Mouse (Mus musculus): ENCODE data around the gene Lsm7. TPM values are rescaled to one million over a fixed set of nuclear protein-coding genes. Genes with fewer than 3 reads are reported as not detected.

Gene Lsm7
- polyA plus RNA-seq, 1 experiment = 67.0 TPM

DNA sequence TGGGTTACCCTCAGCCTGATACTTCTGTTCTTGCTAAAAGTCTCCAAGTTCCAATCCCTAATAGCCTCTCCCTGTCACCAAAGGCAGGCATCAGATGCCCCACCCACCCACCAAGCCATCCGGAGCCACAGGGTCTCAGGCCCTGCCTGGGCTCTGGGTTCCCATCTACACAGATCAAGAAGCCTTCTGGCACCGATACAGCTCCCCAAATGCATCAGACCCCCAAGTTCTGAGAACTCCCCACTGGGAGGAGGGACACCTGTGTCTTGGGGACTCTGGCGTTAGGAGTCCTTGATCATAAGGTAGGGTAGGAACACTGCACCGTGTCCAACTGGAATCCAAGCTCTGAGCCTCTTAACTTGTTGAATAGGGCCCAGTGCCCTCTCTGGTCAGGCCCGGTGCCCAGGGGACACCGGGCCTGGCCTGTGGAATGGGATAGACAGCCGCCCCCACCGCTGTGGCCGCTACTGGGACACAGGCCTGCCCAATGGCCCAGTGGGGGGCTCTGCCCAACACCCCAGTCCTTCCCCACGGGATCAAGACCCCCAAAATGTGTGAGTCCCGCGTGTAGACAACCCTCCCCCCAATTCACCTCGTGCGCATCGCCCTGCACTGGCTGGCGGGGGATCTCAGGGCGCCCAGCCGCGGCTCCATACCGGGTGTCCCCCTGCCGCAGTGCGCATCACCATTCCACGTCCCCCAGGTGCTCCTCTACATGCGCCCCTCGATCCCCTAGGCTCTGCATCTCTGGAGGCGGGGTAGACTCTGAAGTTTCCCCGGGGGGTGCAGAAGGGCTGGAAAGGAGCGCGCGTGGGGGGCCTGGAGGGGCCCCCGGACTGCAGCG is 11.7 kb downstream of the Lsm7 start:
- TF ChIP-seq POLR2A (IDR thresholded peaks at IDR 0.05; ENCODE audit: control insufficient read depth, low read depth, low read length) (no peak), CTCF (IDR thresholded peaks at IDR 0.05; ENCODE audit: control insufficient read depth, insufficient read depth, insufficient replicate concordance, low read depth, low read length) (no peak)
- Histone ChIP-seq H3K4me3 (ENCODE audit: control insufficient read depth, low read depth, low read length) (no peak overlapping the region; the same call in 1 of the 2 replicates), H3K27me3 (ENCODE audit: control insufficient read depth, insufficient read depth, low read length) (no peaks in the 10 kb centered on the region), H3K27ac (ENCODE audit: control insufficient read depth, insufficient read depth, low read depth, low read length) (no peak overlapping the region), H3K4me1 (ENCODE audit: control insufficient read depth, insufficient read depth, low read length) (peaks cover 10% of the 10 kb centered on the region), H3K36me3 (ENCODE audit: control insufficient read depth, insufficient read depth, low read length) (no peaks in the 10 kb centered on the region)

GRCm38 (mm10) chr10:80842334-80842733 is 12.7 kb downstream of the Lsm7 start:
- Histone ChIP-seq H3K4me1 (ENCODE audit: control insufficient read depth, insufficient read depth, low read length) (peaks cover 10% of the 10 kb centered on the region), H3K27ac (ENCODE audit: control insufficient read depth, insufficient read depth, low read depth, low read length) (no peak overlapping the region), H3K36me3 (ENCODE audit: control insufficient read depth, insufficient read depth, low read length) (no peaks in the 10 kb centered on the region), H3K4me3 (ENCODE audit: control insufficient read depth, low read depth, low read length) (no peak overlapping the region), H3K27me3 (ENCODE audit: control insufficient read depth, insufficient read depth, low read length) (no peaks in the 10 kb centered on the region)
- TF ChIP-seq CTCF (IDR thresholded peaks at IDR 0.05; ENCODE audit: control insufficient read depth, insufficient read depth, insufficient replicate concordance, low read depth, low read length) = no peak

- H3K27ac ChIP-seq (ENCODE audit: control insufficient read depth, insufficient read depth, low read depth, low read length) = no peak overlapping the region
- TF ChIP-seq POLR2A (IDR thresholded peaks at IDR 0.05; ENCODE audit: control insufficient read depth, low read depth, low read length) (no peak), CTCF (IDR thresholded peaks at IDR 0.05; ENCODE audit: control insufficient read depth, insufficient read depth, insufficient replicate concordance, low read depth, low read length) (no peak)
- H3K36me3 ChIP-seq (ENCODE audit: control insufficient read depth, insufficient read depth, low read length) = no peaks in the 10 kb centered on the region
- H3K4me3 ChIP-seq (ENCODE audit: control insufficient read depth, low read depth, low read length) = no peak overlapping the region
- H3K4me1 ChIP-seq (ENCODE audit: control insufficient read depth, insufficient read depth, low read length) = peaks cover 15% of the 10 kb centered on the region
- no peaks in the 10 kb centered on the region for H3K27me3 ChIP-seq (ENCODE audit: control insufficient read depth, insufficient read depth, low read length)
Measured at GRCm38 (mm10) chr10:80841685-80842084, 13.3 kb downstream of the Lsm7 start.

- H3K27ac ChIP-seq (ENCODE audit: control insufficient read depth, insufficient read depth, low read depth, low read length) = no peak overlapping the region
- no peak for TF ChIP-seq CTCF (IDR thresholded peaks at IDR 0.05; ENCODE audit: control insufficient read depth, insufficient read depth, insufficient replicate concordance, low read depth, low read length)
- TF ChIP-seq POLR2A (IDR thresholded peaks at IDR 0.05; ENCODE audit: control insufficient read depth, low read depth, low read length) = no peak
- no peaks in the 10 kb centered on the region for H3K27me3 ChIP-seq (ENCODE audit: control insufficient read depth, insufficient read depth, low read length)
- H3K4me3 ChIP-seq (ENCODE audit: control insufficient read depth, low read depth, low read length) = no peak overlapping the region
- H3K36me3 ChIP-seq (ENCODE audit: control insufficient read depth, insufficient read depth, low read length) = no peaks in the 10 kb centered on the region
- peaks cover 25% of the 10 kb centered on the region for H3K4me1 ChIP-seq (ENCODE audit: control insufficient read depth, insufficient read depth, low read length)
Measured at GRCm38 (mm10) chr10:80839848-80840247, 15.2 kb downstream of the Lsm7 start.

DNA sequence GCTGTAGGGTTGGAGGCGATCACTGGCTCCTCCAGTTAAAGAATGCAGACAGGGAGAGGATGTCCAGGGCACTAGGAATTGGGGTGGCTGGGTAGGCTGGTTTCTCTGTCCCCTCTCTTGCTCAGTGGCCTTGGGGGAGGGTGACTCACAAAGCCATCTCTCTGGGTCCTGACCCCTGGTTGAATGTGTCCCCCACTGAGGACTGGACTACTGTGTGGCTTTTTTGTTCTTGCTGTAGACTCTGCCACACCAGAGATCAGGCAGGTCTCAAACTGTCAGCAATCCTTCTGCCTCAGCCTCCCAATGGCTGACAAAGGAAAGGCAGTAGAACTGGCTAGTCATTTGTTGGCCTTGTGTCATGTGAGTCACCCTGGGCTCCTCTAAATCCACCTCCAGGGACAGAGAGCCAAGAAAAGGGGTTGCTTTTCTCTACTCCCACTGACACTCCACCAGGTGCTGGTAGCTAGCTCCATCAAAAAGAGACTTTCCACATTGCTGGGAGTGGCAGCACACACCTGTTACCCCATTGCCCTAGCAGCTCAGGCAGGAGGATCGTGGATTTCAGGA is 16.6 kb downstream of the Lsm7 start:
- no peaks in the 10 kb centered on the region for H3K27me3 ChIP-seq (ENCODE audit: control insufficient read depth, insufficient read depth, low read length)
- H3K4me1 ChIP-seq (ENCODE audit: control insufficient read depth, insufficient read depth, low read length) = peaks cover 23% of the 10 kb centered on the region
- H3K27ac ChIP-seq (ENCODE audit: control insufficient read depth, insufficient read depth, low read depth, low read length) = no peak overlapping the region
- H3K4me3 ChIP-seq (ENCODE audit: control insufficient read depth, low read depth, low read length) = no peak overlapping the region
- no peaks in the 10 kb centered on the region for H3K36me3 ChIP-seq (ENCODE audit: control insufficient read depth, insufficient read depth, low read length)
- TF ChIP-seq POLR2A (IDR thresholded peaks at IDR 0.05; ENCODE audit: control insufficient read depth, low read depth, low read length) (no peak), CTCF (IDR thresholded peaks at IDR 0.05; ENCODE audit: control insufficient read depth, insufficient read depth, insufficient replicate concordance, low read depth, low read length) (no peak)

- H3K27me3 ChIP-seq (ENCODE audit: control insufficient read depth, insufficient read depth, low read length) = no peaks in the 10 kb centered on the region
- peaks cover 22% of the 10 kb centered on the region for H3K4me1 ChIP-seq (ENCODE audit: control insufficient read depth, insufficient read depth, low read length)
- H3K4me3 ChIP-seq (ENCODE audit: control insufficient read depth, low read depth, low read length) = no peak overlapping the region
- H3K36me3 ChIP-seq (ENCODE audit: control insufficient read depth, insufficient read depth, low read length) = no peaks in the 10 kb centered on the region
- no peak for TF ChIP-seq POLR2A (IDR thresholded peaks at IDR 0.05; ENCODE audit: control insufficient read depth, low read depth, low read length)
- no peak for TF ChIP-seq CTCF (IDR thresholded peaks at IDR 0.05; ENCODE audit: control insufficient read depth, insufficient read depth, insufficient replicate concordance, low read depth, low read length)
- no peak overlapping the region for H3K27ac ChIP-seq (ENCODE audit: control insufficient read depth, insufficient read depth, low read depth, low read length)
Measured at GRCm38 (mm10) chr10:80837827-80838226, 17.2 kb downstream of the Lsm7 start.

GRCm38 (mm10) chr10:80836949-80837379 is 18.0 kb downstream of the Lsm7 start:
- TF ChIP-seq CTCF (IDR thresholded peaks at IDR 0.05; ENCODE audit: control insufficient read depth, insufficient read depth, insufficient replicate concordance, low read depth, low read length) (no peak), POLR2A (IDR thresholded peaks at IDR 0.05; ENCODE audit: control insufficient read depth, low read depth, low read length) (no peak)
- Histone ChIP-seq H3K4me1 (ENCODE audit: control insufficient read depth, insufficient read depth, low read length) (peaks cover 22% of the 10 kb centered on the region), H3K4me3 (ENCODE audit: control insufficient read depth, low read depth, low read length) (no peak overlapping the region), H3K36me3 (ENCODE audit: control insufficient read depth, insufficient read depth, low read length) (no peaks in the 10 kb centered on the region), H3K27ac (ENCODE audit: control insufficient read depth, insufficient read depth, low read depth, low read length) (no peak overlapping the region), H3K27me3 (ENCODE audit: control insufficient read depth, insufficient read depth, low read length) (no peaks in the 10 kb centered on the region)

Measured in testis, adult 2 months (tissue).